Mouse (Mus musculus): ENCODE measurements around the gene Dnah14.
"Not testable (repeated sequence)": the region's sequence is repeated elsewhere in the genome, so short reads cannot be mapped to it uniquely, and the experiment has no call there.

Gene Dnah14

DNA sequence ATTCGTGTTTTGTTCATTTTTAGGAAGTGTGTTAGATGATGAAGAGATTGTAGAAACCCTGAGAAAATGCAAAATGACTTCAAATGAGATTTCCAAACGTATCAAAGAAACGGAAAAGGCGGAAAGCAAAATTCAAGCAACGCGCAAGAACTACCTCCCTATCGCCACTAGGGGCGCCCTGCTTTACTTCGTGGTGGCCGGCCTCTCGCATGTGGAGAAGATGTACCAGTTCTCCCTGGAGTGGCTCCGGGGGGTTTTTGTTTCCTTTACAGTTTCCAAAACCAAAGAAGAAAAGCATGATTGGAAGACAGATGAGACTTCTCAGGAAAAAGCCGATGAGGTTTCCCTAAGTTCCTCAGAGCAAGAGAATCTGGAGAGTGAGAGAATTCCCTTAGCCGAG lies 193.0 kb downstream of the Dnah14 start:
- in situ Hi-C loops (cut with MboI; ENCODE audit: unreplicated experiment in 2 of 2): no loop called here

DNA sequence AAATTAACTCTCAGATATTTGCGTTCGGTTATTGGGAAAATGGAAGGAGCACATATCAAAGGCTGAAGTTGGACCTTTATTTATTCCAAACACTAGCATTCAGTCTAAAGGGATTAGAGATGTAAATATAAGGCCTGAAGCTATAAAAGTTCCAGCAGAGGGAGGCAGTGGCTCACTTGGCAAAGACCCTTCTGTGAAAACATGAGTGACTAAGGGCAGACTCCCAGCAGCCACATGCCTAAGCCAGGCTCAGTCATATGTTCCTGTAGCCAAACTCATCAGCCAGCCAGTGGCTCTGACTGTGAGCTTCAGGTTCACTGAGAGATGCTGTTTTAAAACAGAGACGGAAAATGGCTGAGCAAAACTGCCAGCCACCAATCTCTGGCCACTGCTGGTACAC lies 195.5 kb downstream of the Dnah14 start:
- in situ Hi-C loops (cut with MboI; ENCODE audit: unreplicated experiment in 2 of 2): no loop called here

DNA sequence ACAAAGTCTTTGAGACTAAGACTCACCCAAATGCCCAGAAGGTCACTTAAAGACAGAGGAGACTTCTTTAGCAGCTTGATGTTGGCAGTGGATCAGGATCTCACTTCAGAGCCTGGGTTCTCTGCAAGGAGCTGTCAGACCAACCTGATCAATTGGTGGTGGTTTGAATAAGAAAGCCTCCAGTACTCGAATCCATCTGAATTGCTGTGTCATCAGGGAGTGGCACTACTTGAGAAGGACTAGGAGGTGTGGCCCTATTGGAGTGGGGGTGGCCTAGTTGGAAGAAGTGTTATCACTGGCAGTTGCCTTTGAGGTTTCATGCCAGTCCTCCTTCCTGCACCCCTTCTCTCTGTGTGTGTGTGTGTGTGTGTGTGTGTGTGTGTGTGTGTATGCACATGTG lies 200.2 kb downstream of the Dnah14 start:
- in situ Hi-C loops (cut with MboI; ENCODE audit: unreplicated experiment in 2 of 2): no loop called here

DNA sequence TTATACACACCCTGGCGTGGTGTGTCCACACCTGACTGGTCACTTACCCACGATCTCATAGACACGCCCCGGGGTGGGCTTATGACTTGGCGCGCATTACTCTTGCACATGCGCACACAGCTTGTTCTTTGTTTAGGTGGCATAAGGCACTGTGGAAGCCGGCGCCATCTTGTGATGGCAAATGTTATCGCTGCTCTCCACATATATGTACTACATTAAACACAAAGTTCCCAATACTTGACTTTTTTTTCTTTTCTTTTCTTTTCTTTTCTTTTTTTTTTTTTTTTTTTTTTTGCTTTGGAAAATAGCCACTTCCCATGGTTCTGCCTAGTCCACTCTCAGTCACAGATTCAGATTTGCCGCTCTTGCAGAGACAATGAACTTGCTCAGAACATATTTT lies 206.2 kb downstream of the Dnah14 start:
- in situ Hi-C loops (cut with MboI; ENCODE audit: unreplicated experiment in 2 of 2): not testable (repeated sequence)

DNA sequence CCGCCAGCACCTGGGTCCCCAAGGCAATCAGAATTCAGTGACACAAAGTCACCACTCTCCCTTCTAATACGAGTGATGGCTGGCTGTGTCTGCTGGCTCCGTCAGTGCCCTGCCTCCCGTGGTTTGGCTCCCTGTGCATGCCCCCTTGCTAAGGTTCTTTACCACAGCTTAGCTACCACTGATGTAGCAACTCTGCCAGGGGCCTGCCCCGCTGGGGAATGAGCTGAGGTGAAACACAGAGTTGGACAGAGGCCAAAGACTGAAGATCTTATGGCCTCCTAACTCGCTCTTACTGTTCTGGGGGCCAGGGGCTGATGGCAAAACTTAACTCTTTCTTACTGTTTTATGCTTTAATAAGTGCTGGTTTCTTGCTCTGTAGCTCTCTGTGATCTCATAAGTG lies 213.6 kb downstream of the Dnah14 start:
- in situ Hi-C loops (cut with MboI; ENCODE audit: unreplicated experiment in 2 of 2): no loop called here

DNA sequence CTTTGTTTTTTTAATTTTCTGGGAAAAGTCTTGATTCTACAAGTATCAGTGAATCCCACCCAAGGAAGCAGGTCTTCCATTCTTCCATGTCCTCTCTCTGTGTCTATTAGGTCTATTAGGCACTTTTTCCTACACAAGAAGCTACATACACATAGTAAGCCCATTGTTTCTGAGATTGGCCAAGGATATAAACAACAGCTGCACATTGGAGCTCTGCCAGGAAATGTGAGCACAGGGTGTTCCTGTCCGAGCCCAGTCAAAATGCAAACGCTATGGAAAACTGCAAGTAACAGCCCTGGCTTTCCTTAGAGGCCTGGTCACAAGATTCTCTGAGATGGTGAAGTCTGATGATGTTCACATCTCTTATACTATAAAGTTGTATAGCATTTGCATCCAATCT lies 217.2 kb downstream of the Dnah14 start:
- in situ Hi-C loops (cut with MboI; ENCODE audit: unreplicated experiment in 2 of 2): no loop called here

DNA sequence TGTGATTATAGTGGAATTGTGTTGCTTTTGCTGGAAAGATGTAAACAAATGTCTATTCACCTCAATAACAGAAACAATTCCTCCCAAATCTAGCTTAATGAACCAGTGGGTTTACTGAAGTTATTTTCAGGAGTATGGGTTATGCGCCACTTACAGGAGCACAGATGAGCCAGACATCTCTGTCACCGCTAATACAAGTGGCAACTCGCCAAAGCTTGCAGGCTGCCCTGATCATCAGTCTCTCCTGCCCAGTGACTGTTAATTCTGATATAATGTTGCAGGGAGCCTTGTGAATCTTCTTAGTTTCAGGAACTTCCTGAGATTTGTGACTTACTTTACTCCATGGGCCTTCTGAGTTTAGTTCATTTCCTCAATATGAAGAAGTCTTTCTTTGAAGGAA lies 223.6 kb downstream of the Dnah14 start:
- in situ Hi-C loops (cut with MboI; ENCODE audit: unreplicated experiment in 2 of 2): no loop called here

DNA sequence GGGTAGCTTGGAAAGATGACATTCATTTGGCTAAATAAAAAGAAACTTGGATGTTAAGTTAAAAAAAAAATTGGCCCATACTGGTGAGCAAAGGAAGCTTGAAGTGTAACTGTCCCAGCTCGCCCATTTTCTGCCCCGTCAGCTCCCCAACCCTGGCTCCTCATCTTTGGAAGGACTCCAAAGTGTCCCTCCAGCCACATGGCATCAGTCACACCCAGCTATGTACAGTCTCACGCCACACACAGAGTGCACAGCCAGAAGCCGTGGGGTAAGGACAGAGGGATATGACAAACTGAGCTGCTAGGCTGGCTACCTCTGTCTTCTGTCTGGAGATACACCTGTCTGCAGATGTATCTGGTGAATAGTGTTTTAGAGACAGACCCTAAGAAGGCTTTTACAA lies 224.3 kb downstream of the Dnah14 start:
- in situ Hi-C loops (cut with MboI; ENCODE audit: unreplicated experiment in 2 of 2): no loop called here

DNA sequence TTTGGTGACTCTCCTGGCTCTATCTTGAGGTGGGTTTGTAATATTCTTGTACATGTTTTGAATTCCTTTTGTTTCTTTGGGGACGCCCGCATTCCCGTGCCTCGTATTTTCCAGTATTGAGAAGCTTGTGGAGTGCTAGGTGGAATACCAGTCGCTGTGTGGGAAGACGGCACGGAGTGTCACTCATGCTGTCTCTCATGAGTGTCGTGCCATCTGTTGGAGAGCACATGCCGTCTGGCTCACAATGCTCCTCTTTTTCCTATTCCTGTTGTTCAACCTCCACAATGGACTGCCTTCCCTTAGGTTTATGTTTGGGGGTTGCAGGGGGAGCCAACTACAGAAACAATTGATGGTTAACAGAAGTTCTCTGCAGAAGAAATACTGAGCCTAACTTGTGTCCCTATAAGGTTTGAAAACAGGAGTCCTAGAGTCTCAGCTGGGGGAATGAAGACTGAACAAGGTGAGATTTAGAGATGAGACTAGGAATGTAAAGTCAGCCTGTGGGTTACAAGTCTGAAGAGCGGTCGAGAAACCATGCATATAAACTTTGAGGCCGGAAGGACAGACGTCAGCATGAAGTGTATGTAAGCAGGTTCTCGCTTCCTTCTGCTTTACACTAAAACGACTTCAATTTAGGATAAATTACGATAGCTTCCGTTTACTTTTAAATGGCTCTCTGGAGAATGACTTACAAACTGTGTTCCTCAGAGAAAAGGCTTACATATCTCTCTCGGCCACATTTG lies 235.3 kb downstream of the Dnah14 start:
- in situ Hi-C loops (cut with MboI; ENCODE audit: unreplicated experiment in 2 of 2): loop anchor here in 1 of 2 experiments (10.0 kb wide), 1 partner anchor 723 kb away; no protein-coding TSS in a partner anchor

DNA sequence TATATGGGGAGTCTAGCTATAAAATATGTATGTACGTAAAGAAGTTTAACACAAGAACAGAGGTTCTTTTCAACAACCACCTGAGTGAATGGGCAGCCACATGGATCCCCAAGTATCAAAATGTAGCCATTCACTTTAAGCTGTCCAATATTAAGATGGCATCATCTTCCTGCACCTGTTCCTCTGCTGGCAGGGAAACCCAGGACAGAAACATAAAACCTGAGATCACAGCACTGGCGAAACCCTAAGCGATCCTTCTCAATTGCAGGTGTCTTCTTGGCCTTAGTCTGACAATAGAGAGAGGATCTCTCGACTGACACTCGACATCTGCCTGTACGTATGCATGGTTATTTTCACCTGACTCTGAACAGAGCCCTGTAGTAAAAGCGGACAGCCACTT lies 250.4 kb downstream of the Dnah14 start:
- in situ Hi-C loops (cut with MboI; ENCODE audit: unreplicated experiment in 2 of 2): loop anchor here (5.0 to 25.0 kb wide), 4 partner anchors 56 to 939 kb away; partner anchors contain the start of gene Lefty2 (in 1 of the 2)

DNA sequence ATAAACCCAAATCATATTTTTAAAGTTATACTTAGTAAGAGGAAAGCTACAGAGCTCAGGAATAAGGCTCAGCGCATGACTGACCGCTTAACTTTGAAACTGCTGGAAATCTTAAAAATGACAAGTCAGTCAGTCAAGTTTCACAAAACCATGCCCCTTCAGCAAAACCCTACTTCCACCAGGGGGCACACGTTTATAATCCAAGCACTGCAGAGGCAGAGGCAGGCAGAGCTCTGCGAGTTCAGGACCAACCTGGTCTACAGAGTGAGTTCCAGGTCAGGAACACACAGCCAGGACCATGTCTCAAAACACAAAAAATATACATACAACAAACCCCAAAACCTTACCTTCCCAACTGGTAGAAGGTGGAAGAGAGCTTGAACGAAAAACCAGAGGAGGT lies 252.0 kb downstream of the Dnah14 start:
- in situ Hi-C loops (cut with MboI; ENCODE audit: unreplicated experiment in 2 of 2): loop anchor here (5.0 to 25.0 kb wide), 4 partner anchors 54 to 941 kb away; partner anchors contain the start of gene Lefty2 (in 1 of the 2)

DNA sequence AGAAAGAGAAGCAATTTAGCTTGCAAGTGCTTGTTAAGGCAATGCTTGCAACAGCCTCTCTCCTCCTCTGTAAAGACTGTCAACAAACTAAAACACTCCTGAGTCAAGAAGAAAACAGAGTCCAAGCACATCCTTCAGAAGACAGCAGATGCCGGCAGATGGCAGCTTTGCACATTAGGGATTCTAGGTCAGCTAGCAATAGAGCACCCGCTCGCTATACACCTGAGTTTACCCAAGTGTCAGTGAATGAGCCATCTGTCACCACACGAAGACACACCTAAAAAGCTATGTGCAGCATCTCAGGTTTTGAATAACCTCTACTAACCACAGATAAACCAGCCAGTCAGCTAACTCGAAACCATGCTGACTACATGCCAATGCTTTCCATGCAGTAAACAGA lies 256.4 kb downstream of the Dnah14 start:
- in situ Hi-C loops (cut with MboI; ENCODE audit: unreplicated experiment in 2 of 2): loop anchor here in 1 of 2 experiments (25.0 kb wide), 1 partner anchor 945 kb away; the partner anchor contains the start of gene Lefty2

DNA sequence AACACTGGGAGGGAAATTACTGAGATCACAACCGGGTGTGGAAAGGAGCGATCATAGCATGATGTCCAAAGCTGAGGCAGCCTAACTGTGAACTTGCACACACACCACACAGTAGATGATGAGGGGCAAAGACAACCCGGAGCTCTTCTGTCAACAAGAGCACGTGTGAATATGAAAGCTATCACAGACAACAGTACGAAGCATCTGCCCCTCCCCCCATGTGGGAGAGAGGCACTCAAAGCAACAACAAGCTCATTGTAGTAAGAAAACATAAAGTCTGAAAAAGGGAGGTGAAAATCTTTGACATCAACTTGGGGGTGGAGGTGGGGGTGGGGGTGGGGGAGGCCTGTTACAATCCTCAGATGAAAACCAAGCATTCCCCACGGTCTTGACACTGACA lies 256.8 kb downstream of the Dnah14 start:
- in situ Hi-C loops (cut with MboI; ENCODE audit: unreplicated experiment in 2 of 2): loop anchor here in 1 of 2 experiments (25.0 kb wide), 1 partner anchor 946 kb away; the partner anchor contains the start of gene Lefty2

DNA sequence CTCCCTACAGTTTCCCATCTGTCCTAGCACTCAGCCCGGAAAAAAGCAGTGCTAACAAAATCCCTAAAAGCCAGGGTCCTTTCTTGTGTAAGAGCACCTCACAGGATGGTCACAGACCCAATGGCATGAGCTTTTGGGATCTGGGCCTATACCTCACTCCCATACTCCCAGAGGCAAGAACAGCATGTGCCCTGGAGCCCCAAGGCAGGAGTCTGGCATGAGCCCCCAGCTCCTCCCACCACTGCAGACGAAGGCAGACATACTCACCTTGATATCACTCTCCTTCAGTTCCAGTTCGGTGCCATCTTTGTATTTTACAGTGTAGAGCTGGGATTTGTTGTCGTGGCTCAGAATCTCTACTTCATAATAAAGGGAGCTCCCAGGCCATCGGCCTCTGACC lies 261.8 kb downstream of the Dnah14 start:
- in situ Hi-C loops (cut with MboI; ENCODE audit: unreplicated experiment in 2 of 2): loop anchor here in 1 of 2 experiments (25.0 kb wide), 1 partner anchor 951 kb away; the partner anchor contains the start of gene Lefty2

DNA sequence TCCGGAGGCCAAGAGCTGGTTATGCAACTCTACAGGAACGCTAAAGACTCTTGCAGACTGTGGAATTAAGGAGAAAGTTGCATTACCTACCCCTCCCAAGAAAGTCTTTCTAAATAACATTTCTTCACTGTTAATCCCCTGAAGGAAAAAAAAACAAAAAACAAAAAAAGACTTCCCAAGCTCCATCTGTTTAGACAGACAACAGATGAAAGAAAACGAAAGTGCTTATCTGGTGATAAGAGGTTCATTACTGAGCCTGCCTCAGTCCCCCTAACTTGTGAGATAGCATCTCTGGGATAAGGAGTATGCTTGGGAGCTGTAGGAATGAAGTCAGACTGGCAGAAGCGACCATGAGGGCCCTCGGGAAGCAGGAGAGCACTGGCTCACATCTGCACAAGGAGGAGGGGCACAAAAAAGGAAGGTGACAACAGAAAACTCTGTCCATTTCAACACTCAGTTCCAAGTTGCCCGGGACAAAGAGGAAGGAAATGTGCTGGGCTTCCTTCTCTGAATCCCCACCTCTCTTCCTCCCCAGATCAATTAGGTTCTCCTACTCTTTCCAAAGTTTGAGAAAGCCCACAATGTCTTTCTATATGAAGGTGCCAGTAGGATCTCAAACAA lies 263.5 kb downstream of the Dnah14 start:
- in situ Hi-C loops (cut with MboI; ENCODE audit: unreplicated experiment in 2 of 2): loop anchor here (5.0 to 25.0 kb wide), 3 partner anchors 37 to 953 kb away; partner anchors contain the start of gene Lefty2 (in 1 of the 2)

DNA sequence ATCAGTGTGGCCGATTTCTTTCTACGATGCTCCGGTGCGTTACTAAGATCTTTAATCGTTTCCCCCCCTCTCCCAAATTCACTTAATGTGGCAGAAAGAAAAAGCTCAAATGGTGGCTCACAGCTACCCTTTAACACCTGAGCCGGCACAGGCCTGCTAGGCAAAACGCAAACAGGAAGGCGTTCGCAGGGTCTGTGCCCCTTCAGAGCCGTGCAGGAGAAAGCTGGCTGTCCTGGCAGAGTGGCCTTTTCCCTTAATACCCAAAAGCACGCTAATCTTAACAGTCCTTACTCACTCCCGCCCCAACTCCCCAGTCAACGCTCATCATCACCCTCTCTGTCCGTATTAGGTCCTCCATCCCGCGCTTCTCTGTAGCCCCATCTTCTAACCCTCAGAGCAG lies 265.0 kb downstream of the Dnah14 start:
- in situ Hi-C loops (cut with MboI; ENCODE audit: unreplicated experiment in 2 of 2): loop anchor here (5.0 to 25.0 kb wide), 3 partner anchors 36 to 954 kb away; partner anchors contain the start of gene Lefty2 (in 1 of the 2)

DNA sequence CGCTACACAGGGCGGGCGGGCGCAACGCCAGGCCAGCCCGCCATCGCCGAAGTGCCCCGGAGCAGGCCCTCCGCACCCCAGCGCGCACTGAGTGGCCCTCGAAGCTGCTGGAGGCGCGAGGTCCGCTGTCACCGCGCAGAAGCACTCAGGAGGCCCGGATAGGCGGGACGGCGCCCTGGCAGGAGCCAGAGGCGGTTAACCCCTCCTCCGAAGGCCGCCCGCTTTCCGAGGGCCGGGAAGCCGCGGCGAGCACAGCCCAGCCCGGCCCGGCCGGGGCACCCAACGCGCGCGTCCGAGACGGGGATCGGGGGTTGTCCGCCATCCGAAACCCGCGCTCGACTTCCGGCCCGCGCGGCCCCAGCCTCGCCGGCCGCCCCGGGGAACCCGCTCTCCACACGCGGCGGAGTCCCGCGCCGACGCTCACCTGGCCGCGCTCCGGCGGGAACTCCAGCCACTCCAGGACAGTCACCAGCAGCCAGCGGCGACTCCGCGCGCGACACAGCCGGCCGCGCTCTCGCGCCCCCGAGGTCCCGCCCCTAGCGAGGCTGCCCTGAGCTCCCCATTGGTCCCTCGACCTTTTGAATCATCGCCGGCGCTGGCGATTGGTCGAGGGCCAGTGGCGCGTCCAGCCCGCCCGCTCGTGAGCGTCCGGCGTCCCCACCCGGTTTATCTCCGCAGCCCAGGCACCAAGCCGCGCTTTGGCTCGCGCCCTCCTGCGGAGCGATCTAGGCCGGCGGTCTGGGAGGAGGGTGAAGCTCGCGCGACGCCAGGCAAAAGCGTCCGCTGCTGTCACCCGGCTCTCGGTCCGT lies 265.7 kb downstream of the Dnah14 start:
- in situ Hi-C loops (cut with MboI; ENCODE audit: unreplicated experiment in 2 of 2): loop anchor here (5.0 to 25.0 kb wide), 3 partner anchors 35 to 955 kb away; partner anchors contain the start of gene Lefty2 (in 1 of the 2)

DNA sequence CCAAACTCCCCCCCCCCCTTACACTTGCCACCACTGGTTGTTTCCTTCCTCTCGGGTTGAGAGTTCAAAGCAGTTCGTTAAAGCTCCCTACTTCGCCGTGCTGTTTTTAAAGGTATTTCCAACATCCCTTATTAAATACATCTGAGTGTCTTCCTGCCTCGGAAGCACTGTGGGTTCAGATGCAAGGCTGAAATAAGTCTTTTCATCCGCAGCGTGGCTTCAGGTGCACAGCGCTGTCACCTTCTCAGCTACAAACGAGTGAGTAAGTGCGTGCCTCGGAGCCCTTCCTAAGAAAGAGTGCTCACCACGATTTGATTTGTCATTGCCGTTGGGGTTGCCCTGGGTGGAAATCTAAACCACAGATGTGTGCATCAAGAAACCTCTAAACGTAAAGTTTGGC lies 266.4 kb downstream of the Dnah14 start, which contains the start of gene Lbr:
Gene Lbr (minus strand): TSS at position 266 of the 400 bp plus-strand sequence.
- in situ Hi-C loops (cut with MboI; ENCODE audit: unreplicated experiment in 2 of 2): loop anchor here (5.0 to 25.0 kb wide), 3 partner anchors 35 to 955 kb away; partner anchors contain the start of gene Lefty2 (in 1 of the 2)

DNA sequence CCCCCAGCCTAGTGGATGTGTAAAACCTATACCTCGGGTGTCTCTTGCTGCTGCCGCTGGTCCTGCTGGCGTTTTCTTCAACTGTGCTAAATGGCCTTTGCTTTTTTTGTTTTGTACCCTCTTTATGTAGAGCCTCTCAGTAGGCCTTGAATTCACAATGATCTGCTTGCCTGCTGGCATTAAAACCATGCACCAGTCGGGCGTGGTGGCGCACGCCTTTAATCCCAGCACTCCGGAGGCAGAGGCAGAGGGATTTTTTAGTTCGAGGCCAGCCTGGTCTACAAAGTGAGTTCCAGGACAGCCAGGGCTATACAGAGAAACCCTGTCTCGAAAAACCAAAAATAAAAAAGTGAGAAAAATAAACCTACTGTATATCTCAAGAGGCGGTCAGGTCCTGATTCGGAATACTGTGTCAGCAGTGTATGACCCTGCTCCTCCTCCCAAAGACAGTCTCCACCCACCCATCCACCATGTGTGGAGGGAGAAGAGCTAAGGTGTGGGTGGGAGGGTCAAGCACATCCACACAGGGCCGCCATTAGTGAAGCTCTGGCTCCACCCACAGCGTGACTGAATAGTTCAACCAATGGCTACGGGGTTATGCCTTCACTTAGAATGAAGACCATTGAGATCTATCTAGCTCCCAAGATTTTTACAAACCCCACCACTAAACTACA lies 268.7 kb downstream of the Dnah14 start:
- in situ Hi-C loops (cut with MboI; ENCODE audit: unreplicated experiment in 2 of 2): loop anchor here (5.0 to 25.0 kb wide), 3 partner anchors 32 to 958 kb away; partner anchors contain the start of gene Lefty2 (in 1 of the 2)

DNA sequence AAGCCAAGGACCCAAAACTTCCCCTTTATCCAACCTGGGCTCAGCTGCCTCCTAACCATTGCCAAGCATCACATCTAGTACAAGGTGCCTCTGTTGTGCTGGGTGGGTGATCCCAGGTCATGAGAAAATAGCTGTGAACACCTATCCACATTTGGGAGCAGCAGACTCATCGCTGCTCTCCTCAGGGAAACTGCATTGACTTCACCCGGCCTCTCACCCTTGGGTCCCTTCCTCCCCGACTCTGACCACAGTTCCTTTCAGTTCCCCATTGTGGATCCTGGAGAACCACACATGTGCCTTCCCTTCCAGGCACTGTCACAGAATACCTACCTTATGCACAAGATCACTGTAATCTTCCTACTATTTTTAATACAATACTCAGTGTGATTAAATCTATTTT lies 269.4 kb downstream of the Dnah14 start:
- in situ Hi-C loops (cut with MboI; ENCODE audit: unreplicated experiment in 2 of 2): loop anchor here (10.0 to 25.0 kb wide), 2 partner anchors 871 to 958 kb away; partner anchors contain the start of gene Lefty2 (in 1 of the 2)
